Mouse (Mus musculus) erythroblast, embryonic 14.5 days (primary cell): ENCODE results near the gene Rbp1.

Source experiments
- GATA1 ChIP-seq: IDR thresholded peaks from 2 replicates; pipeline ENCODE4 v1.6.1; 2012; ENCODE audit warnings: low read length, inconsistent platforms, mixed read lengths
- TAL1 ChIP-seq: IDR thresholded peaks from 3 replicates; pipeline ENCODE4 v1.6.1; 2012; ENCODE audit warnings: low read length, inconsistent platforms, mixed read lengths

GRCm38 (mm10) chr9:98379736-98380135 is 43.0 kb upstream of the Rbp1 start:
- TF ChIP-seq TAL1 (no peak), GATA1 (no peak)
